Mouse (Mus musculus): ENCODE data around the gene Gm2075. TPM values are rescaled to one million over a fixed set of nuclear protein-coding genes. Genes with fewer than 3 reads are reported as not detected.
"Not testable (repeated sequence)": the region's sequence is repeated elsewhere in the genome, so short reads cannot be mapped to it uniquely, and the experiment has no call there.

The Gm2075 gene
- total RNA-seq (2022), result not detected

- not testable (repeated sequence) for DNase-seq (ENCODE audit: low spot score in 2 of 2)
Observed at GRCm38 (mm10) chr12:88011548-88011947, at the start of gene Gm2075. Gene Gm2075, plus strand, starts transcription at chr12:88011848.

GRCm38 (mm10) chr12:87984000-87984399 is 27.6 kb upstream of the Gm2075 start:
- not testable (repeated sequence) for DNase-seq (ENCODE audit: low spot score in 2 of 2)

- not testable (repeated sequence) for DNase-seq (ENCODE audit: low spot score in 2 of 2)
Observed at GRCm38 (mm10) chr12:88004118-88004517, 7.5 kb upstream of the Gm2075 start.

GRCm38 (mm10) chr12:88018671-88019070 is 7.0 kb downstream of the Gm2075 start, which contains the start of gene Gm6803:
Gene Gm6803, minus strand, starts transcription at chr12:88018771.
- not testable (repeated sequence) for DNase-seq (ENCODE audit: low spot score in 2 of 2)

- DNase-seq (ENCODE audit: low spot score in 2 of 2), result not testable (repeated sequence)
Observed at GRCm38 (mm10) chr12:88026704-88027103, 15.1 kb downstream of the Gm2075 start, which contains the start of gene Gm2056. Gene Gm2056, plus strand, starts transcription at chr12:88027004.

- not testable (repeated sequence) for DNase-seq (ENCODE audit: low spot score in 2 of 2)
Observed at GRCm38 (mm10) chr12:88032250-88032649, 20.6 kb downstream of the Gm2075 start.

GRCm38 (mm10) chr12:88039062-88039461 is 27.4 kb downstream of the Gm2075 start:
- DNase-seq (ENCODE audit: low spot score in 2 of 2), result not testable (repeated sequence)

GRCm38 (mm10) chr12:88039703-88040102 is 28.1 kb downstream of the Gm2075 start:
- not testable (repeated sequence) for DNase-seq (ENCODE audit: low spot score in 2 of 2)

- DNase-seq (ENCODE audit: low spot score in 2 of 2), result not testable (repeated sequence)
Observed at GRCm38 (mm10) chr12:88045226-88045625, 33.6 kb downstream of the Gm2075 start.

Other genes with a start within 250 kb of the Gm2075 start
- not detected for gene Gm21319, start 236.1 kb upstream of the Gm2075 start, total RNA-seq (2022)
- not detected for gene Gm21936, start 216.3 kb upstream of the Gm2075 start, total RNA-seq (2022)
- gene BB287469, start 195.3 kb upstream of the Gm2075 start, total RNA-seq (2022), result not detected
- not detected for gene Gm2001, start 169.5 kb upstream of the Gm2075 start, total RNA-seq (2022)
- gene Gm2016, start 137.8 kb upstream of the Gm2075 start, total RNA-seq (2022), result not detected
- gene Gm2022, start 116.5 kb upstream of the Gm2075 start, total RNA-seq (2022), result not detected
- gene Gm2035, start 92.0 kb upstream of the Gm2075 start, total RNA-seq (2022), result not detected
- not detected for gene Gm2042, start 57.8 kb upstream of the Gm2075 start, total RNA-seq (2022)
- not detected for gene Gm6803, start 6.9 kb downstream of the Gm2075 start, total RNA-seq (2022)
- gene Gm2056, start 15.2 kb downstream of the Gm2075 start, total RNA-seq (2022), result not detected
- not detected for gene Gm16368, start 71.8 kb downstream of the Gm2075 start, total RNA-seq (2022)
- gene Gm10436, start 170.3 kb downstream of the Gm2075 start, total RNA-seq (2022), result not detected
- not detected for gene Gm8332, start 238.3 kb downstream of the Gm2075 start, total RNA-seq (2022)

Data from gastrocnemius, adult 8-10 months (tissue).